Mouse (Mus musculus) intestine, embryonic 16.5 days (tissue): ENCODE measurements around the gene Appbp2. TPM values are rescaled to one million over a fixed set of nuclear protein-coding genes. Genes with fewer than 3 reads are reported as not detected.
A peak's percentile ranks its signal among the peaks of the same experiment; 100 is the strongest.

Source experiments
- ATAC-seq: fragments of 200-750 bp; cut with Nextera tagmentation; 2 replicates; pipeline ENCODE4 v1.8.0; 2017; ENCODE audit warnings: moderate TSS enrichment, moderate library complexity
- H3K27ac ChIP-seq: fragments of 300-500 bp; sonication (generic); 2 replicates; pipeline ENCODE4 v1.5.1; 2014; ENCODE audit warnings: mild to moderate bottlenecking, low read length
- H3K27me3 ChIP-seq: fragments of 300-500 bp; sonication (generic); replicated peaks from 2 replicates; pipeline ENCODE4 v1.6.1; 2014; ENCODE audit warnings: low read length, control low read depth, mixed read lengths; ENCODE audit not compliant: control insufficient read depth, insufficient read depth
- H3K36me3 ChIP-seq: fragments of 300-500 bp; sonication (generic); 2 replicates; pipeline ENCODE4 v1.6.1; 2014; ENCODE audit warnings: low read length, control low read depth; ENCODE audit not compliant: control insufficient read depth, insufficient read depth
- H3K4me1 ChIP-seq: fragments of 300-500 bp; sonication (generic); 2 replicates; pipeline ENCODE4 v1.6.1; 2014; ENCODE audit warnings: low read length, control low read depth, mixed read lengths; ENCODE audit not compliant: control insufficient read depth, insufficient read depth
- H3K4me2 ChIP-seq: fragments of 300-500 bp; sonication (generic); 2 replicates; pipeline ENCODE4 v1.6.1; 2014; ENCODE audit warnings: low read depth, low read length, control low read depth
- H3K4me3 ChIP-seq: fragments of 300-500 bp; sonication (generic); 2 replicates; pipeline ENCODE4 v1.5.1; 2014; ENCODE audit warnings: mild to moderate bottlenecking, low read length
- H3K9ac ChIP-seq: fragments of 300-500 bp; sonication (generic); 2 replicates; pipeline ENCODE4 v1.6.1; 2014; ENCODE audit warnings: low read depth, low read length
- H3K9me3 ChIP-seq: fragments of 300-500 bp; sonication (generic); 2 replicates; pipeline ENCODE4 v1.6.1; 2016; ENCODE audit warnings: low read length, control low read depth; ENCODE audit not compliant: control insufficient read depth
- WGBS: fragments of 180-500 bp; shearing (Covaris S2); extraction: QIAGEN DNeasy Blood & Tissue Kit; methylation state at CpG from one replicate; pipeline ENCODE4 v1.1.7; 2014; 5-methylcytosine and 5-hydroxymethylcytosine counted together
- polyA plus RNA-seq: library from polyadenylated mRNA; unstranded; fragments of >200 nt; fragmentation: Nextera tagmentation; extraction: Ambion mirVana; gene quantifications from 2 replicates; pipeline ENCODE4 v1.2.1, GENCODE M21; 2015

Appbp2 gene
- 31.1 and 31.3 TPM in 2 replicates for polyA plus RNA-seq

GRCm38 (mm10) chr11:85234990-85235841 is at the start of gene Appbp2:
Gene Appbp2 (minus strand): TSS chr11:85235130.
- H3K4me2 ChIP-seq: peak within 1 kb of the TSS; percentile 73
- H3K4me3 ChIP-seq: peak within 1 kb of the TSS; percentile 90
- H3K9me3 ChIP-seq: no peaks in the 10 kb centered on the region
- H3K27me3 ChIP-seq: no peaks in the 10 kb centered on the region
- H3K36me3 ChIP-seq: no peaks in the 10 kb centered on the region
- peak within 1 kb of the TSS; percentile 83 for H3K9ac ChIP-seq
- peak within 1 kb of the TSS; percentile 99 for H3K27ac ChIP-seq
- ATAC-seq: peak; percentile 96
- no peaks in the 10 kb centered on the region; the same call in 1 of the 2 replicates for H3K4me1 ChIP-seq
- WGBS: 5% methylated on average over 48 of the region's 48 CpGs

- H3K27ac ChIP-seq: no peak overlapping the region
- WGBS: 57% methylated on average over 15 of the region's 15 CpGs
- H3K4me3 ChIP-seq: no peak overlapping the region
- H3K4me2 ChIP-seq: no peak overlapping the region
- H3K9me3 ChIP-seq: no peaks in the 10 kb centered on the region
- no peaks in the 10 kb centered on the region for H3K27me3 ChIP-seq
- H3K9ac ChIP-seq: no peak overlapping the region
- ATAC-seq: peak; percentile 53; the same call in 1 of the 2 replicates
- H3K4me1 ChIP-seq: no peaks in the 10 kb centered on the region
- H3K36me3 ChIP-seq: no peaks in the 10 kb centered on the region
Observed at GRCm38 (mm10) chr11:85281219-85281878, 46.4 kb upstream of the Appbp2 start.

GRCm38 (mm10) chr11:85278175-85278574 is 43.2 kb upstream of the Appbp2 start:
- no peak overlapping the region for H3K4me3 ChIP-seq
- no peaks in the 10 kb centered on the region for H3K9me3 ChIP-seq
- H3K27me3 ChIP-seq: no peaks in the 10 kb centered on the region
- H3K36me3 ChIP-seq: no peaks in the 10 kb centered on the region
- H3K27ac ChIP-seq: no peak overlapping the region
- no peaks in the 10 kb centered on the region for H3K4me1 ChIP-seq
- H3K4me2 ChIP-seq: no peak overlapping the region
- WGBS: 79% methylated on average over 1 of the region's 1 CpGs
- no peak for ATAC-seq
- H3K9ac ChIP-seq: no peak overlapping the region

- Histone ChIP-seq H3K27me3 (no peaks in the 10 kb centered on the region), H3K4me1 (no peaks in the 10 kb centered on the region), H3K9me3 (no peaks in the 10 kb centered on the region), H3K27ac (no peak overlapping the region), H3K4me2 (no peak overlapping the region), H3K9ac (no peak overlapping the region), H3K4me3 (no peak overlapping the region), H3K36me3 (no peaks in the 10 kb centered on the region)
- 66% methylated on average over 5 of the region's 5 CpGs for WGBS
- no peak for ATAC-seq
Observed at GRCm38 (mm10) chr11:85277609-85278008, 42.7 kb upstream of the Appbp2 start.

GRCm38 (mm10) chr11:85275151-85275550 is 40.2 kb upstream of the Appbp2 start:
- Histone ChIP-seq H3K9me3 (no peaks in the 10 kb centered on the region), H3K36me3 (no peaks in the 10 kb centered on the region), H3K4me3 (no peak overlapping the region), H3K4me2 (no peak overlapping the region), H3K9ac (no peak overlapping the region), H3K4me1 (no peaks in the 10 kb centered on the region), H3K27ac (no peak overlapping the region), H3K27me3 (no peaks in the 10 kb centered on the region)
- WGBS: 76% methylated on average over 5 of the region's 5 CpGs
- no peak for ATAC-seq

GRCm38 (mm10) chr11:85273299-85273698 is 38.4 kb upstream of the Appbp2 start:
- Histone ChIP-seq H3K9me3 (no peaks in the 10 kb centered on the region), H3K4me2 (no peak overlapping the region), H3K4me3 (no peak overlapping the region), H3K27me3 (no peaks in the 10 kb centered on the region), H3K4me1 (no peaks in the 10 kb centered on the region), H3K27ac (no peak overlapping the region), H3K9ac (no peak overlapping the region), H3K36me3 (no peaks in the 10 kb centered on the region)
- no peak for ATAC-seq
- WGBS: 70% methylated on average over 6 of the region's 6 CpGs

- H3K9ac ChIP-seq: no peak overlapping the region
- H3K4me3 ChIP-seq: no peak overlapping the region
- no peaks in the 10 kb centered on the region for H3K27me3 ChIP-seq
- no peaks in the 10 kb centered on the region for H3K4me1 ChIP-seq
- H3K9me3 ChIP-seq: no peaks in the 10 kb centered on the region
- no peak overlapping the region for H3K4me2 ChIP-seq
- ATAC-seq: no peak
- 70% methylated on average over 3 of the region's 3 CpGs for WGBS
- no peak overlapping the region for H3K27ac ChIP-seq
- H3K36me3 ChIP-seq: no peaks in the 10 kb centered on the region
Observed at GRCm38 (mm10) chr11:85270631-85271030, 35.7 kb upstream of the Appbp2 start.

GRCm38 (mm10) chr11:85267393-85267792 is 32.5 kb upstream of the Appbp2 start:
- H3K4me3 ChIP-seq: no peak overlapping the region
- no peaks in the 10 kb centered on the region for H3K27me3 ChIP-seq
- WGBS: 98% methylated on average over 1 of the region's 1 CpGs
- no peak overlapping the region for H3K9ac ChIP-seq
- no peaks in the 10 kb centered on the region for H3K4me1 ChIP-seq
- no peak for ATAC-seq
- H3K27ac ChIP-seq: no peak overlapping the region
- H3K36me3 ChIP-seq: no peaks in the 10 kb centered on the region
- no peak overlapping the region for H3K4me2 ChIP-seq
- H3K9me3 ChIP-seq: no peaks in the 10 kb centered on the region

GRCm38 (mm10) chr11:85264635-85265034 is 29.7 kb upstream of the Appbp2 start:
- no peaks in the 10 kb centered on the region for H3K9me3 ChIP-seq
- WGBS: 57% methylated on average over 5 of the region's 5 CpGs
- no peaks in the 10 kb centered on the region for H3K27me3 ChIP-seq
- no peak overlapping the region for H3K4me2 ChIP-seq
- H3K36me3 ChIP-seq: no peaks in the 10 kb centered on the region
- ATAC-seq: no peak
- H3K4me3 ChIP-seq: no peak overlapping the region
- H3K27ac ChIP-seq: no peak overlapping the region
- H3K9ac ChIP-seq: no peak overlapping the region
- H3K4me1 ChIP-seq: no peaks in the 10 kb centered on the region
